Mouse (Mus musculus): ENCODE measurements around the gene Hoxa9. TPM values are rescaled to one million over a fixed set of nuclear protein-coding genes. Genes with fewer than 3 reads are reported as not detected.

Hoxa9 gene
- total RNA-seq, 2 experiments from 2014 or later: 7.8 to 11.2 TPM

GRCm38 (mm10) chr6:52261751-52262462, 31.0 kb upstream of the Hoxa9 start:
- no peak for DNase-seq

- peak; percentile 46 for DNase-seq
Measured at GRCm38 (mm10) chr6:52260654-52261575, 30.0 kb upstream of the Hoxa9 start, which contains the start of gene Hoxa13. Gene Hoxa13 (minus strand): TSS chr6:52260880.

- DNase-seq: peak; percentile 35
Measured at GRCm38 (mm10) chr6:52259811-52260261, 28.9 kb upstream of the Hoxa9 start.

- no peak for DNase-seq
Measured at GRCm38 (mm10) chr6:52259081-52259790, 28.3 kb upstream of the Hoxa9 start.

GRCm38 (mm10) chr6:52256956-52257355, 26.1 kb upstream of the Hoxa9 start:
- peak; percentile 85 for DNase-seq

- peak; percentile 41 for DNase-seq
Measured at GRCm38 (mm10) chr6:52253511-52254500, 22.9 kb upstream of the Hoxa9 start.

- DNase-seq: peak; percentile 32
Measured at GRCm38 (mm10) chr6:52252775-52253376, 22.0 kb upstream of the Hoxa9 start.

- DNase-seq: no peak
Measured at GRCm38 (mm10) chr6:52252016-52252774, 21.3 kb upstream of the Hoxa9 start.

GRCm38 (mm10) chr6:52251177-52251879, 20.4 kb upstream of the Hoxa9 start:
- DNase-seq: no peak

GRCm38 (mm10) chr6:52249826-52250225, 18.9 kb upstream of the Hoxa9 start:
- no peak for DNase-seq

GRCm38 (mm10) chr6:52249415-52249738, 18.5 kb upstream of the Hoxa9 start:
- no peak for DNase-seq

- no peak for DNase-seq
Measured at GRCm38 (mm10) chr6:52248638-52249414, 17.9 kb upstream of the Hoxa9 start.

GRCm38 (mm10) chr6:52247766-52248637, 17.1 kb upstream of the Hoxa9 start:
- DNase-seq: no peak

- DNase-seq: no peak
Measured at GRCm38 (mm10) chr6:52246916-52247315, 16.0 kb upstream of the Hoxa9 start.

GRCm38 (mm10) chr6:52246403-52246803, 15.5 kb upstream of the Hoxa9 start:
- peak; percentile 33 for DNase-seq

- DNase-seq: peak; percentile 17
Measured at GRCm38 (mm10) chr6:52245757-52246142, 14.9 kb upstream of the Hoxa9 start, which contains the start of gene Hoxa11. Gene Hoxa11 (minus strand): TSS chr6:52245810.

GRCm38 (mm10) chr6:52245040-52245756, 14.3 kb upstream of the Hoxa9 start:
- DNase-seq: no peak
